Mouse (Mus musculus) CD4-positive naive resting alpha-beta T cell, adult 76 days (primary cell): ENCODE measurements around the gene Mdga1. TPM values are rescaled to one million over a fixed set of nuclear protein-coding genes. Genes with fewer than 3 reads are reported as not detected.

Experiments
- total RNA-seq: library from RNA; stranded (reverse); gene quantifications from one replicate; pipeline ENCODE4 v1.2.4, GENCODE M21; 2023

Gene Mdga1
- not detected for total RNA-seq

DNA sequence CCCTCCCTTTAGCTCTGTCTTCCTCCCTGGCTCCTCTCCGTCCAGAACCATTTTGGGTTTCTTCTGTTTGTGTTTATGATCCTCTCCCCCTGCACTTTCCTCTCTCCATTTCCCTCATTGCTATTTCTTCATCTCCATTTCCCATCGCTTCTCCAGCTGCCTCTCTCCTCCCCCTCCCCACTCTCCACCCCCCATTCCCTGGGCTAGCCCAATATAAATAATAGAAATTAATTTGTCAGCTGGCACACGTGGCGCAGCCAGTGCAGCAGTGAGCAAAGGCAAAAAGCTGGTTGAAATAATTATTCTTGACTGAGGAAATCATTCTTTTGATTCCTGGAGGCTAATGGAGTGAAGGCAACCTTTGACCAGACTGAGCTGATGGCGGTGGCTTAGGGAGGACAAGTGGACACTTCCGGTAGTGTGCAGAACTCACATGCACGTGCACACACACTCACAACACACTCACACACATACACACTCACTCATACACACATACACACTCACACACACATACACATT lies at the start of gene Mdga1:
Gene Mdga1, minus strand, starts transcription at position 51 of the 519 bp plus-strand sequence.

DNA sequence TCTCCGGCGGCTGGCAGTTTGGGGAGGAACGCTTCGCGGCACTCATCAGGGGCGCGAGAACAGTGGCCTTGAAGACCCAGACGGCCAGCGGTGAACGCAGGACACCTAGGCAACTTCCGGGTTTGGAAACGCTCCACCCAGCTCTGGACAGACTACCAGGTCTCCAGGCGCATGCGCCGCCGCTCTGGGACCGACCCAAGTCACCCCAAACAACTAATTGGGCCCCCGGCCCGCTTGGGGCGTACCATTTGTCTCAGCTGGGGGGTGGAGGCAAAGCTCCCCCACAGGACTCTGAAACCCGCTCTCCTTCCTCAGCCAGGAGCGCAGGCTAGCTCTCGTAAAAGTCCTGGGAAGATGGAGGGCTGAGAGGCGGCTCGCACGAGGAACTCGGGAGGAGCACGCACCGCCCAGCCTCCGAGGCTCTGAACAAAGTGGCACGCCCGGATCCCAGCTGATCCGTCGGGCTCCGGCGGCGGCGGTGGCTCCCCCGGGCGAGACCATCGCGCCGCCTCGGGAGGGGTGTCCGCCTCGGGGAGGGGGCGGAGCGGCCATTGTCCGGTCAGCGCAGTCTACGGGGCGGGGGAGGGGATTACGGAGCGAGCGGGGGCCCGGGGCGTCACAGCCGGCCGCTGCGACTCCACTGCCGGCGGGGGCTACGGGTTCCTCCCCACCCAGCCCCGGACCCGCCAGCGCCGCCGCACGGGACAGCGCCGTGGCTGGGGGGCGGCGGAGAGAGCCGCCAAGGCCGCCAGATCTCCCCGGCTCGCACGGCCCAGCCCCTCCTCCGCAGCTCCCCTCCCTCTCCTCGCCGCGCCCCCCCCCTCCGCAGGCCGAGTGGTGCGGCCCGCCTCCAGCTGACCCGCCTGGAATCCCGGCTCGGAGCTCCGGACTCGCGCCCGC lies 34.6 kb upstream of the Mdga1 start, which contains the start of gene Zfand3:
Gene Zfand3, plus strand, starts transcription at position 531 of the 900 bp plus-strand sequence.

Other genes with a start within 250 kb of the Mdga1 start
- 93.4 TPM for gene Zfand3, start 34.6 kb upstream of the Mdga1 start, total RNA-seq